Mouse (Mus musculus): ENCODE data around the gene Bnc2.

Gene Bnc2

DNA sequence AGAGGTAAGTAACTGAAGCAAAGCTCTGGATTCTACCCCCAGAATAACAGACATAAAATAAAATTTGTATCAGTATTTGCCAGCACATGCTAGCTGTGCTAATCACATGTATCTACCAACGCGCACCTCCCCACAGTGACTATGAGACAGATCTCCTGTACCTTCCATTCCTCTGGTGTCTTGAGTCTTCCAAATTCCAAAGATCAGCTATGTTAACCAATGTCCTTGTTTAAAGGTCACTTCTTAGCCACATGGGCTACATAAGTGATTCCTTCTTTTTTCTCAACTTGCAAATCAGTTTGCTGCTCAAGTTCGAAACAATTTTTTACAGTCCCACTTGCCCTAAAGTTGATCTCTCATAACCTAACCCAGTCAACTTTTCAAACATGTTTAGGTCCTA is 167.5 kb downstream of the Bnc2 start:
- no peak for DNase-seq (ENCODE audit: low spot score)

GRCm38 (mm10) chr4:84502581-84503269 is 172.3 kb downstream of the Bnc2 start:
- DNase-seq (ENCODE audit: low spot score): no peak

- DNase-seq (ENCODE audit: low spot score): no peak
These were observed 174.2 kb downstream of the Bnc2 start for GRCm38 (mm10) chr4:84500796-84501349.

DNA sequence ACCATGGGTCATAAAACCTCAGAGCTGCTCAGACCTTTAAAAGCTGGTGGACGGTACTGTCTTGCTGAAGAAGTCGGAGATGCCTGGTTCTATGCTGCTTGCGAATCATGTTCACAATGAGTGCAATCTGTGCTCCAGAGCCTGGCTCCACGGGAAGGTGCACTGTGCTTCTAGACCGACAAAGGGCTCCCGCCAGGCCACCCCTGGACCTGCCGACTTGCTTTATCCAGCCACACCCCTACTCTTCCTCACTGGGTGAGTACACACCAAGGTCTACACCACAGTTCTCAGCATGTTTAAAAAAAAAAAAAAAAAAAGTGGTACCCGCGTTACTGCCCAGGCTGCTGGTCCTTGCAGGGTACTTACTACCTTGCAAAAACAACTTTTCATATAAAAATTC is 174.8 kb downstream of the Bnc2 start:
- no peak for DNase-seq (ENCODE audit: low spot score)

GRCm38 (mm10) chr4:84498469-84498868 is 176.6 kb downstream of the Bnc2 start:
- DNase-seq (ENCODE audit: low spot score): no peak

- no peak for DNase-seq (ENCODE audit: low spot score)
These were observed 186.8 kb downstream of the Bnc2 start for GRCm38 (mm10) chr4:84488323-84488722.

DNA sequence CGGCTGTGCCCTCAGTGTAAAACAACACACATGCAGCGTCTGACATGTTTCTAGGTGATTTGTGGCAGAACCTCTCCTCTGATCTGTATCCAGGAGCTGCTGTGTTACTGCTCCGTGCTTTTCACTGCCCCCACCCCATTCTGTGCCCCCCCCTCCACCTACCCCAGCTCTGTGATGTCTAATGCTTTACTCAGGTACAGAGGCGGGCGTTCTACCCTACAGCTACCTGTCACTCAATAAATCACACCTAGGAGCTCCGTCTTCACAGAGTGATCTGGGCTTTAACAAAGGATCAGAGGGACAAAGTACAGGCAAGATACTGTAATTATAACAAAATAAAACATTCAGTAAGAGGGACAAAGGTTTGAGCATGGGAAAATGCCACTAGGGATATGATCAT is 192.4 kb downstream of the Bnc2 start:
- no peak for DNase-seq (ENCODE audit: low spot score)

DNA sequence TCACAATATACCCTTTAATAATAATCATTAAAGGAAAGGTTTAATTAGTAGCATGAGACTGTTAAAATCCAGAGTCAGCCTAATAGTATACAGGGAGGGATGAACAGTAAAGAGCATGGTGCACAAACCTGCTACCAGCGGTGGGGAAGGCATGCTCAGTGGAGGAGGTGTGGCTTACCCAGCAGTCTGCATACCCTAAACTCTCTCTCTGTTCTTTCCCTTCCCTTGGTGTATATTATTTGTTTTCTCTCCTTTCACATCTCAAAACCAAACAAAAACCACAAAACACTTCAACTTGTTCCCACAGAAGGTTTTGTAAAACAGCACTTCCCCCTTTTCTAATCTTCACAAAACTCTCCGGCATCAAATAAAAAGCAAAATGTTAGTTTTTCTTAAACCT is 202.4 kb downstream of the Bnc2 start:
- no peak for DNase-seq (ENCODE audit: low spot score)

GRCm38 (mm10) chr4:84470106-84470885 is 204.8 kb downstream of the Bnc2 start:
- no peak for DNase-seq (ENCODE audit: low spot score)

DNA sequence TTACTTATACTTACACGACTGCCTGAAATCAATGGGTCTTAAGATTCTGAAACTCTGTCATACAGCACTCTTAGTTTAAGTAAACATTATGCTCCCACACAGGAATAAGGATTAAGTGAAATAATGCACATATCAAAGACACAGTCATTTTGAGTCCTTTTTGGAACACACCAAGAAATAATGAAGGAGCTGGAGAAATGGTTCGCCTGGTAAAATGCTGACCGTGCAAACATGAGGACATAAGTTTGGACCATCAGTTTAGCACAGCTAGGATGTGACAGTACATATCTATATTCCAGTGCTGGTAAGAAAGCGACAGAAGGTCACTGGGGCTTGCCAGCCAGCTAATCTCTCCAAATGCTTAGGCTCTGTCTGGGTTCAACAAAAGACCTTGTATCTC is 205.7 kb downstream of the Bnc2 start:
- no peak for DNase-seq (ENCODE audit: low spot score)

GRCm38 (mm10) chr4:84467722-84468121 is 207.4 kb downstream of the Bnc2 start:
- no peak for DNase-seq (ENCODE audit: low spot score)

GRCm38 (mm10) chr4:84458218-84458560 is 216.9 kb downstream of the Bnc2 start:
- no peak for DNase-seq (ENCODE audit: low spot score)

DNA sequence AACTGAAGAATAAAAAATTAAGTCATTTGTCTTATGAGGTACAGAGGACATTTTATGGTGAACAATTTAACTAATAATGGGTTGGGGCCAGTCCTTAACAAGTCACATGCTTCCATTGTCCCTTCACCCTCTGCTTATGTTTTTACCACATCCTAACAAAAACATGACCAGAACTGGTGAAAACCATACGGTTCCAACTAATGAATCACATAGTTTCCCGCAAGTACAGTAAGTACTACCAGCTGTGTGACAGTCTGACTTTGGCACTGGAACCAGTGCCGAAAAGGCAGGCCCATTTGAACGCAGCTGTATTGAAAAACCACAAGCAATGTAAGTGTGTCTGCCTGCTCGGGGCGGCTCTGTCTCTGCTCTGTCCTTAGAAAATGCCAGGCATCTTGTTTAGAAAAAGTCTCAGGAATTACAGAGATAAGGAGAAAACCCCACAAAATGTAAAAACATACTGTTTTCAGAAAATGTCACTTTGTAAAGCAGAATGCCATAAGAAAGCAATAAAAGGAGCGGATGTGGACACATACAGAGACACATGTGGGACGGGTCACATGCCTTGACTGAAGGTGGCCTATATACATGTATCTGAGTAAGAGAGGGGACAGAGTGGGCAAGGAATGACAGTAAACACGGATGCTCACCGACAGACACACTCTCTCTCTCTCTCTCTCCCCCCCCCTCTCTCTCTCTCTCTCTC is 217.4 kb downstream of the Bnc2 start:
- no peak for DNase-seq (ENCODE audit: low spot score)

DNA sequence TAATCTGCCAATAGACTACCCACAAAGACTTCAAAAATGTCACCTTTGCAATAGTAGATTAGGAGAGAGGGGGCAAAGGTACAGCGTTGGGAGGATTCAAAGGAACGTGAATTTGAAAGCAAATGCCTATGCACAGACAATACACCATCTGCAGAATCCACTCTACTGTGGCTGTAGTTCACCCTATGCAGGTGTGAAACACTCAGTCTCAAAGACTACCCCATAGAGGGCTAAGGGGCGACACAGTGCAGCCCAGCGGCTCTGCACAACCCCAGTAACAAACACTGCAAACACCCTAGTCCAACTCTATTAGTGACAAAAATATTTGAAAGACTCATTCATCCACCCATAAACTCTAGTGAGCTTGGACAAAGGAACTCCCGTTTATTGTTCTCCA is 218.2 kb downstream of the Bnc2 start:
- DNase-seq (ENCODE audit: low spot score): no peak

DNA sequence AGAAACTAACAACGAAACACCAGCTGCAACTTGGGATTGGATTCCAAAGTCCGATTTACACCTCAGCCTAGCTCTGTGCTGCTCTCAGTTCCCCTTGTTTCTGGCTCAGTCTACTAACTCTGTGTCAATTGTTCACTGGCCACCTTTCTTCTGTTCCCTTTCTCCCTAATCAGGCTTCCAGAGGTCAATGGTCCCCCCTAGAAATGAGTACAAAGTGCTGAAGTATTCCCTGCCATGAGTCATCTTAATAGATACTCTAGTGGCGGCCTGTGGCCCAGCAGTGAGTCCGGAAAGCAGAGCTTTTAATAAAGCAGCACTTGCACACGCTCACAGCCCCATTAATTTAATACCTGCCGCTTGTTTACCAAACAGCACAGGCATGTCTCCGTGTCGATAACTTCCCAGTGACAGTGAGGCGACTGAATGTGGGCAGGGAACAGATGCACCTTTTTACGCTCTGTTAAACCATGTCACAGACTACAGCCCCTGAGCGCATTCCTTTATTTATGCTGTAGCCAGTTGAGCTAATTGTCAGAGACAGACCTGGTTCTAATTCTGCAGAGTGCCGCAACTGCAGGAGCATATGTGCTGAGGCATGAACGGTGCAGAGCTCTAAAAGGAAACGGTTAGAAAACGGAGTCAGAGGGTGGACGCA is 218.8 kb downstream of the Bnc2 start:
- DNase-seq (ENCODE audit: low spot score): no peak

- DNase-seq (ENCODE audit: low spot score): no peak
These were observed 220.6 kb downstream of the Bnc2 start for GRCm38 (mm10) chr4:84454493-84454892.

DNA sequence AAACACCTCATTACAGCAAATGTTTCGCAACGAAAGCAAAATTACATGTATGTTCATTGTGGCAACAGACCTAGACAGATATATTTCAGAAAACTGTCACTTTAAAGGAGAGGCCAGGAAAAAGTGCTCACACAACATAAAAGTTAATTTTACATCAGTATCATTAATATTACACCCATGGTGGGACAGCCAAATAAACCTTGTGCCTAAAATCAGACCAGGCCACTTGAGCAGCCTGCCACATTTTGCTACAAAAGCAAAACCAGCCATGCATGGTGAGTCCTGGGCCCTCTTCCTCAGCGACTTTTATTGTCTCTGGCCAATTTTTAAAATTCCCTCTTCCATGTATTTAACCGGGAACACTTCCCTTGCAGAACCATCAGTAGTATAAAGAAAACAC is 221.5 kb downstream of the Bnc2 start:
- no peak for DNase-seq (ENCODE audit: low spot score)

DNA sequence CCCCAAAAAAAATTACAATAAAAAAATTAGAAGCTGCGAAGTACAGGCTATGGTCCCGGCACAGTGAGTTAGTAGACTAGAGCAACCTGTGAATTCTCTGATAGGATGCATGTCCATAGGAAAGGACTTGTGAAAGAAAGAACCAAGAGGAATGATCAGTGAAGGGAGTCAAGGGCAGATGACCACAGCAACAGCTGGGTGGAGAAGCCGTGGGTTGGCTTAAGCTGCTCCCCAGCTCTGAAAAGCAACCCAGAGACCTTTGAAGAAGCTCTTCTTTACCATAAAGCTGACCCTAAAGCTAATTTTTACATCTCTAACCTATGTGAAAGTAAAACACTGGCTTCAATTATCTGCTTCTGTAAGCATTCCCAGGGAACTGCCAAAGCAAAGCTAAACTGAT is 222.4 kb downstream of the Bnc2 start:
- DNase-seq (ENCODE audit: low spot score): no peak

DNA sequence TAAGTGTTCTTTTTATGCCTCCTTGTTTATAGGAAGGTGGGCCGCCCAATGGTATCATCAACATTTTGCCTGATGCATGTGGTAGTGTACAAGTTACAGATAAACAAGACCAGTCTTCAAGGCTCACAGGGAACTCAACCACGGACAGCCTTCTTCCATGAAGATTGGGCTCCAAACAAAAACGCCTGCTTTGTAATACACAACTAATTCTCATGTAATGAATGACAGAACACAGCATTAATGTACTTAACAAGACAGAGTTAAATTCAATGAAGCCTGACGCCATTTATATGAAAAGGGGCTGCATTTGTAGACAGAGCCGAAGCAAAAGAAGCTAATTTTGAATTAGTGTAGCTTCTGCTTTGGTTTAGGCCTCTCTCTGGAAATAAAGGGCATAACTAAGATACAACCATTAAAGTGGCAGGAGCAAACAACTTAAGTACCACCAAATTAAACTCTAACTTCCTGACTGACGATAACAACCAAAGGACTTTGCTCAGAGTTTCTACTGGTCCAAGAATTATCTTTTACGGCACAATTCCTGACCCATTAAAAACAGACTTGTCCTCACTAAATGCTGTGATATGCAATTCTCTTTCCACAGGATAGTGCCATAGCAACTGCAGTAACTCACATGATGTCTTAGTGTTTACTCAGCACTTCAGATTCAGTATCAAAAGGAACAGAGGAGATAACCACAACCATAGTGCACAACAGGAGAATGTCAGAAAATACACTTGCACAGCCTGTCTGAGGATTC is 225.6 kb downstream of the Bnc2 start:
- DNase-seq (ENCODE audit: low spot score): no peak

- DNase-seq (ENCODE audit: low spot score): no peak
These were observed 241.8 kb downstream of the Bnc2 start for GRCm38 (mm10) chr4:84433324-84433723.

DNA sequence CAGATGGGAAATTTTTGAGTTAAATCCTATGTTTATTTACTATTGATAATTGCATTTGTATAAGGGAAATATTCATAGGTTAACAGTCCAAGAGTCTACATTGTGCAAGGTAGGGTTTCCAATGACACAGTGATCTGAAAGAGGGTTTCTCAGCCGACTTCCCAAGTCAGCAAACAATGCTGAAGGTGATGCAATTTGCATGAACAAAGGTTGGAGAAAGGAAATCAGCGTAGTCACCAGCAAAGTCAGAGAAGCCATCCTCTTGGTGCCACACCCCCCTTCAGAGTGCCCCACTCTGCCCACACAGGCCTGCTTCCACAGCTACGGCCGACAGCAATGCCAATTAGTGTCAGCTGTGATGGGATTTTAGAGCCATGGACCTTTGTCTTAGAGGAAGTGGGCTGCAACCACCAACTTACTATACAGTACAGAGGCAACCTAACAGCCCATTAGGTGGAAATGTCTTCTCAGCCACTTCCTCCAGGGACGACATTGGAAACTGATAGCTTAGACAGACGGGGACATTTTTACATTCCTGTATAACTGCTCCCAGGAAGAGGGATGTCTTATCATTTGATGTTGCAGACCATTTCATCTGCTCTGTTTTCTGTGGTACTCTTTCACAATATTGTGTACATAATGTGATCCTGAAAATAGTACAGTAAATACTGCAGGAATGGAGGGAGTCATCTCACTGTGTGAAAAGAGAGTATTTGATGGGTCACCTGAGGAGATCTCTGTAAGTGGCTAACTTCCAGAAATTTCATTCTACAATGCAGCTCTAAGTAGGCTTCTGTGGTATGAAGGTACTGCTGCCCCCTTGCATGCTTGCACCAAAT is 243.2 kb downstream of the Bnc2 start:
- no peak for DNase-seq (ENCODE audit: low spot score)

Data from testis, postnatal 14 days (tissue).